Mouse (Mus musculus) right cerebral cortex, postnatal 36 days (tissue): Measurements from ENCODE around the gene Cdk2ap2.
"Not testable (repeated sequence)": the region's sequence is repeated elsewhere in the genome, so short reads cannot be mapped to it uniquely, and the experiment has no call there.

Experiments used
- DNase-seq, 2 experiments: peaks; one replicate each; pipeline ENCODE4 v3.0.0; 2022; ENCODE audit warnings: low spot score in 2 of 2, mixed read lengths in 1 of 2

The Cdk2ap2 gene

GRCm38 (mm10) chr19:4115144-4115543 lies 18.2 kb downstream of the Cdk2ap2 start:
- DNase-seq = no peak

- DNase-seq = no peak
Measured at GRCm38 (mm10) chr19:4115816-4116215, 18.8 kb downstream of the Cdk2ap2 start.

GRCm38 (mm10) chr19:4117006-4117405 lies 20.0 kb downstream of the Cdk2ap2 start:
- DNase-seq = no peak

GRCm38 (mm10) chr19:4118350-4118749 lies 21.4 kb downstream of the Cdk2ap2 start:
- no peak for DNase-seq

GRCm38 (mm10) chr19:4119716-4120487 lies 22.9 kb downstream of the Cdk2ap2 start:
- DNase-seq = no peak

- DNase-seq = no peak
Measured at GRCm38 (mm10) chr19:4120496-4120895, 23.5 kb downstream of the Cdk2ap2 start.

- DNase-seq = peak; percentile 95 to 97
Measured at GRCm38 (mm10) chr19:4121097-4121805, 24.3 kb downstream of the Cdk2ap2 start.

GRCm38 (mm10) chr19:4121896-4122295 lies 24.9 kb downstream of the Cdk2ap2 start:
- DNase-seq = not testable (repeated sequence)

GRCm38 (mm10) chr19:4122411-4123370 lies 25.7 kb downstream of the Cdk2ap2 start:
- no peak for DNase-seq

GRCm38 (mm10) chr19:4124432-4124831 lies 27.4 kb downstream of the Cdk2ap2 start:
- no peak for DNase-seq

GRCm38 (mm10) chr19:4125268-4125667 lies 28.3 kb downstream of the Cdk2ap2 start:
- DNase-seq = not testable (repeated sequence)

GRCm38 (mm10) chr19:4125741-4126696 lies 29.0 kb downstream of the Cdk2ap2 start, which contains the start of gene Aip:
Gene Aip (minus strand): TSS chr19:4125858.
- peak; percentile 97 to 98 for DNase-seq

- DNase-seq = no peak
Measured at GRCm38 (mm10) chr19:4126759-4127495, 29.9 kb downstream of the Cdk2ap2 start.

- no peak for DNase-seq
Measured at GRCm38 (mm10) chr19:4129462-4129861, 32.5 kb downstream of the Cdk2ap2 start.

- no peak for DNase-seq
Measured at GRCm38 (mm10) chr19:4130106-4130505, 33.1 kb downstream of the Cdk2ap2 start.

GRCm38 (mm10) chr19:4131075-4131474 lies 34.1 kb downstream of the Cdk2ap2 start:
- no peak for DNase-seq

- no peak for DNase-seq
Measured at GRCm38 (mm10) chr19:4131768-4132167, 34.8 kb downstream of the Cdk2ap2 start.

GRCm38 (mm10) chr19:4134354-4134753 lies 37.4 kb downstream of the Cdk2ap2 start:
- DNase-seq = no peak

GRCm38 (mm10) chr19:4135229-4135962 lies 38.4 kb downstream of the Cdk2ap2 start:
- not testable (repeated sequence) for DNase-seq
